Comparison of ENCODE assay signal across 8 mouse cellular contexts in the genomic region with DNA sequence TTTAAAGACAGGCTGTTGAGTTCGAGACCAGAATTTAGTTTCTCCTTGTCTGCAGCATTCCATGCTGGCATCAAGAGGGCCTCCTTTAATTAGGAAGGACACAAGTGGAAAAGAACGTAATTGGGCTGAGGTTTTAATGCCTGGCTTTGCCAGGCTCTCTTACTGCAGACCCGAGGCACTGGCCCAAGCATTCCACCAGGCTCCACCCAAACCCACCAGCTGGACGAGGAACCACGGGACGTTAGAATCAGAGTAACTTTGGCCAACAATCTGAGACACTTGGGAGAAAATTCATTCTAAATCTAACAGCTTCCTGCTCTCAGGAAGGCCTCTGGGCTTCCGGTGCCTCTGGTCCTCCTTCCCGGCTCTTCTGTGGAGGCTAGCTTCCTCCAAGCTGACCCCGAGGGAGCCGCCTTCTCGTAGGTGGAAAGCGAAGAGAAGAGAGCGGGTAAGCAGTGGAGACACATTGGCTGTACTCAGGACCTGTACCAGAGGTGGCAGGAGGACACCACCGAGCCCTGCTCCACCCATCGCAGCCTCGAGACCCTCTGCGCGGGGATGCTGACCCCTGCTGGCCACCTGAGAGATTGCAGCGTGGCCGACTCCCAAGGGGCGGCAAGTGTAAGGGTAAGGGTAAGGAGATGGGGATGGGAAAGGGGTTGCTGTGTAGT.
DNase-seq lines count a peak whose midpoint lies in the region; ATAC-seq and TF ChIP-seq lines count a peak whose summit lies in the region.

No protein-coding gene starts in this region.

- 10% methylated on average over 21 of the region's 21 CpGs for WGBS in hindbrain, postnatal 0 days

- DNase-seq in T-cell, adult 2 months (ENCODE audit: low spot score), result peak; percentile 72
- peak; percentile 83 to 84 for DNase-seq in cerebellum, postnatal 36 days
- DNase-seq in gastrocnemius, adult 2 months, result peak; percentile 91
- peak; percentile 85 for DNase-seq in hindbrain, postnatal 0 days (ENCODE audit: low spot score)
- peak; percentile 55 to 89 for DNase-seq in left cerebral cortex, adult 8-10 months (ENCODE audit: low spot score in 2 of 2)
- peak; percentile 81 for DNase-seq in right cerebral cortex, adult 18-20 months
- DNase-seq in urinary bladder, postnatal 10 days (ENCODE audit: low spot score), result peak; percentile 77

- H3K9me3 ChIP-seq in hindbrain, postnatal 0 days (ENCODE audit: low read length), result no peaks in the 10 kb centered on the region

- no peaks in the 10 kb centered on the region for H3K4me1 ChIP-seq in hindbrain, postnatal 0 days (ENCODE audit: insufficient read depth, low read length)

- 0 out of 2 replicates have a peak overlapping the region, but pooled peaks have one; percentile 30 for H3K9ac ChIP-seq in hindbrain, postnatal 0 days (replicated peaks; ENCODE audit: low read length)

- intact Hi-C loops in gastrocnemius, adult 2 months (cut with DNase I), result loop anchor here (1.0 to 10.0 kb wide), 5 partner anchors 105 to 392 kb away; a partner anchor contains a TSS

- H3K27ac ChIP-seq in gastrocnemius, adult 2 months, result peak overlapping the region; percentile 82
- H3K27ac ChIP-seq in hindbrain, postnatal 0 days, result peak overlapping the region; percentile 48; the same call in 1 of the 2 replicates

- ATAC-seq in hindbrain, postnatal 0 days, result peak; percentile 95
- ATAC-seq in megakaryocyte, adult 5-6 weeks (ENCODE audit: poor library complexity, severe bottlenecking), result peak; percentile 100

- no peaks in the 10 kb centered on the region for H3K36me3 ChIP-seq in hindbrain, postnatal 0 days (ENCODE audit: insufficient read depth, low read length)

- TF ChIP-seq CTCF in gastrocnemius, adult 2 months (IDR thresholded peaks at IDR 0.05), result no peak; the same call in 1 of the 2 replicates
- peak; percentile 100 for TF ChIP-seq CTCF in hindbrain, postnatal 0 days (IDR thresholded peaks at IDR 0.05; ENCODE audit: low read depth)

- H3K4me2 ChIP-seq in hindbrain, postnatal 0 days (ENCODE audit: low read depth, low read length), result peak overlapping the region; percentile 56

- peak overlapping the region; percentile 67 for H3K4me3 ChIP-seq in gastrocnemius, adult 2 months
- H3K4me3 ChIP-seq in hindbrain, postnatal 0 days (ENCODE audit: low read length), result peak overlapping the region; percentile 29

- no peaks in the 10 kb centered on the region for H3K27me3 ChIP-seq in hindbrain, postnatal 0 days (ENCODE audit: insufficient read depth, low read length)

Comparison
In these comparisons a context has a peak if more than half of its experiments do, and no peak if none do; other contexts are left out.
1. Peak in every context shown above with its lines: DNase-seq, ATAC-seq, H3K4me3 ChIP-seq and H3K27ac ChIP-seq.